Mouse (Mus musculus) monocyte, adult 5-6 weeks (primary cell): ENCODE results near the gene Trim59. TPM values are rescaled to one million over a fixed set of nuclear protein-coding genes. Genes with fewer than 3 reads are reported as not detected.

Experiments used
- ATAC-seq: fragments of 153-309, 156-312 bp; replicated peaks from 2 replicates; pipeline ENCODE4 v1.8.0; 2017; ENCODE audit warnings: mild to moderate bottlenecking; ENCODE audit not compliant: low TSS enrichment, insufficient number of reproducible peaks, severe bottlenecking, poor library complexity, low FRiP score
- total RNA-seq: library from RNA; stranded (forward); fragments of 200-1000, 200-491, 200-594 nt; gene quantifications from 3 replicates; pipeline ENCODE4 v1.2.3, GENCODE M21; 2017

Gene Trim59
- total RNA-seq, 1 experiment from 2014 or later: 10.2 TPM

- no peak for ATAC-seq
Observed at GRCm38 (mm10) chr3:69008873-69009272, 35.7 kb downstream of the Trim59 start.

- no peak for ATAC-seq
Observed at GRCm38 (mm10) chr3:69006246-69006760, 38.3 kb downstream of the Trim59 start.

- ATAC-seq: peak; percentile 15; the same call in 1 of the 2 replicates
Observed at GRCm38 (mm10) chr3:69005338-69006245, 39.0 kb downstream of the Trim59 start.

GRCm38 (mm10) chr3:69004437-69005337 lies 39.9 kb downstream of the Trim59 start, which contains the start of the genes Ift80 and Smc4:
Gene Ift80 (minus strand): TSS chr3:69004570.
Gene Smc4 (plus strand): TSS chr3:69004738.
- ATAC-seq: peak; percentile 89

- ATAC-seq: no peak
Observed at GRCm38 (mm10) chr3:69004055-69004436, 40.5 kb downstream of the Trim59 start.

GRCm38 (mm10) chr3:69002781-69003180 lies 41.8 kb downstream of the Trim59 start:
- no peak for ATAC-seq

- no peak for ATAC-seq
Observed at GRCm38 (mm10) chr3:68986550-68986949, 58.0 kb downstream of the Trim59 start.

Other genes starting within 250 kb of the Trim59 start
- 0.43 TPM in 1 of 3 replicates, not detected in the others for gene 1110032F04Rik, start 175.2 kb downstream of the Trim59 start, total RNA-seq
- 2.8 to 7.6 TPM (median 6.0 TPM) in 3 replicates for gene Ift80, start 40.2 kb downstream of the Trim59 start, total RNA-seq
- gene Smc4, start 40.0 kb downstream of the Trim59 start, total RNA-seq: 273 to 382 TPM (median 309 TPM) in 3 replicates
- gene Kpna4, start 82.4 kb upstream of the Trim59 start, total RNA-seq: 173 to 214 TPM (median 173 TPM) in 3 replicates
- gene Arl14, start 177.7 kb upstream of the Trim59 start, total RNA-seq: 0.86 TPM in 1 of 3 replicates, not detected in the others